Mouse (Mus musculus) WW6 (cell line): ENCODE data around the gene Nf1.

Experiments
- DNase-seq: peaks from one replicate; pipeline ENCODE4 v3.0.0-alpha.2; 2013; ENCODE audit warnings: low read depth, low spot score

Gene Nf1

DNA sequence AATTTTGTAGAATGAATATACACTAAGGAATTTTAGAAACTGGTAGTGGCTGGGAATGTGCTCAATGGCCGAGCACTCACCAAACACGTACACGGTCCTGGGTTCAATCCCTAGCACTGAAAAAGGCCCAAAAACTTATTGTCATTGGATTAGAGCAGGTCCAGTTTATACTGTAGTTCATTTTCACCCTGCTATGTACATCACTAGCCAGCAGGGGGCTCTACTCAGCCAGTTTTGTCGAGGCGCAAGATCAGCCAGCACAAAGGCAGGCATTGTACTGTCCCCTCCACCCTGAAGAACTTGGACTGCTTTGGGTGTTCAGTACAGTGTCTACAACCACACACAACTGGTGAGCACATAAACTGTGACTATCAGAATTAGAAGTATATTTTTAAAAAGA, 244.7 kb downstream of the Nf1 start:
- no peak for DNase-seq

DNA sequence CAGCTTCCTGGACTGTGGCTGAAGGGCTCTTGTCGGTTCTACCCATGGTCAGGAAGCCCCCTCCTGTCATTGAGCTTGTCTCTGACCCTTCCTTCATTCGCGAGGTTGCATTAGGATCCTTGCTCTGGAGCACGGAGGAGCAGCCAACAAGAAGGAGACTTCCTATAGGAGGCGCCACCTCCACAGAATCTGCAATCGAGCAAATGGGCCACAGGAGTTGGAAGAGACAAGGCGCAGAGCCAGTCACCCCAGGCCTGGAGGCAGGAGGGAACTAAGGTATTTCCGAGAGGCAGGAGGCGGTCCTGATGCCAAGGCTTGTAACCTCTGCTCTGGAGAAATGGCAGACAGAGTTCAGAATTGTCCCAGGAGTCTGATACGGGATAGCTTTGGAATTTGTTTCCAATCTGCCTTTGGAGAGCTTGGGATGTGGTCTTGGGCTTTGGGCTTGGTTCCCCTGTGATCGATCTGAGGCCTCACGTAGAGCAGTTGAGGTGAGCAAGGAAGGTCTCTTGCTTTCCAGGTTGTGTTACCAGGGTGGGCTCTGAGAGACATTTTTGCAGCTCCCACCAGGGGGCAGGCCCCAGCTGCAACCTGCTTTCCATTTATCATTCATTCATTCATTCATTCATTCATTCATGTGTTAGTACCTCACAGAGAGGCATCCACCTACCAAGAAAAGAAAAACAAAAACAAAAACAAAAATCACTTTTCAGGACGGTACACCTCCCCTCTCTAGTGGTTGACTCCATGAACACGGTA, 250.0 kb downstream of the Nf1 start:
- DNase-seq: no peak

GRCm38 (mm10) chr11:79590664-79591590, 251.4 kb downstream of the Nf1 start, which contains the start of gene Rab11fip4:
TSS of gene Rab11fip4 (plus strand) at chr11:79591212.
- no peak for DNase-seq

- DNase-seq: no peak
Observed at GRCm38 (mm10) chr11:79591591-79591975, 252.1 kb downstream of the Nf1 start.

DNA sequence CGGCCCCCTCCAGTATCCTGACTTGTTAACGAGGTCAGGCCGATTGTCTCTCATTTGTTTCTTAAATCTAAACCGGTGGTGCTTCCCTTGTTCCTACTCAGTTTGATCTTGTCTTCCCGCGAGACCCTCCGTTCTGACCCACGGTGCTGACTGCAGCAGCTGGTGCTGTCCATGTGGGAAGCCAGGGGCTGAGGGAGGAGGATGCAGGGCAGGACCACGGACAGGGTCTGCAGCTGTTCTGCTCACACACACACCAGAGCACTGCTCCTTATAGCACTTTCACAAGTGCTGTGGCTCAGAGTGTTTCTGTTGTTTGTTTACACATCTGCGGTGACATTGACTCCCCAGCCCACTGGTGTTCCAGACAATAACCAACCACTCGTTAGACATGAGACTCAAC, 254.0 kb downstream of the Nf1 start:
- DNase-seq: no peak

- DNase-seq: no peak
Observed at GRCm38 (mm10) chr11:79610454-79610853, 271.0 kb downstream of the Nf1 start.

DNA sequence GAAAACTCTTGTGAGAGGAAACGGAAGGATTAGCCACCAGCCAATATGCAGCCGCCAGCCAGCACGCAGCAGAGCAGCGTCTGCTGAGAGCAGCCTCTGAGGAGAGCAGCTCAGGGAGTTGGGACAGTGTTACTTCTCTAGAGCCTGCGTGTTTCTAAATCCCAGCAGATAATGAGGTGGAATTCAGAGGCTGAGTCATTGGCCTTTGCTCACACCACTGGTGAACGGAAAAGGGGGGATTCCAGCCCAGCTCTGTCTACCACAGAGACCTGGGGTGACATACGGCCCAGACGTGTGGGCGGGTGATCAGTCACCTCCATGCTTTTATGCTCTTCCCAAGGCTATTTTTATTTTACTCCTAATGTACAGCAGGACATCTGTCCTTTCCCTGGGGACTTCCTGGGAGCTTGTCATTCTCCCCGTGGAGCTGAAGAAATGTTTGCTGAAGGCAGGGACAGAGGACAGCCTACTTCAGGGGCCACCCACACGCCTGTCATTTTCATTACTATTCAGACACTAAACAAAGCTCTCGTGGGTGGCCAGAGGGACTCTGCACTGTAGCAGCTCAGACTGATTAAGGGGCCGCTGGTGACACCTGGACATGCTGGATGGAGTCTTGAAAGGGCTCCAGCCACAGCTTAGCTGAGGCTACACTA, 271.6 kb downstream of the Nf1 start:
- DNase-seq: no peak

DNA sequence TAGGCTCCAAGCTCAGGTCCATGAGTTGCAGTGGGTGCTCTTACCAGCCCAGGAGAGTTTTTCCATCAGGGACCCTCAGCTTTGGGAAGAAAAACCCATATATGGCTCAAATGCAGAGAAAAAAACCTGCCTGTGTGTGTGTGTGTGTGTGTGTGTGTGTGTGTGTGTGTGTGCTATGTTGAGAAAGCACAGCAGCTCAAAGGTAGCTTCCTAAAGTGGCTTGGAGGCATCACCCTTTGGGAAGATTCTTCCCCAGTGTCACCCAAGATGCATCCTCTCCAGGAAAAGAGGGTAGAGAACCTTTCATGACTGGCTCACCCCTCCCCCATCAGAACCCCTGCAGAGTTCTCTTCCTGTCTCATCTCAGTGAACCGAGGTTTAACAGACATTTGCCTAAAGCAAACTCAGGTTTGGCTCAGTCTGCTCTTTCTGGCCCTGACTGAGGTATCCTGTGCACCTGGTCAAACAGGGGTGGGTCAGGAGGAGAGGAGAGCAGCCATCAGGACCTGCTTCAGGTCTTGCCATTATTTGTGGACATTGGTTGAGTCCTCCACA, 272.6 kb downstream of the Nf1 start:
- no peak for DNase-seq

GRCm38 (mm10) chr11:79613084-79613483, 273.6 kb downstream of the Nf1 start:
- no peak for DNase-seq

DNA sequence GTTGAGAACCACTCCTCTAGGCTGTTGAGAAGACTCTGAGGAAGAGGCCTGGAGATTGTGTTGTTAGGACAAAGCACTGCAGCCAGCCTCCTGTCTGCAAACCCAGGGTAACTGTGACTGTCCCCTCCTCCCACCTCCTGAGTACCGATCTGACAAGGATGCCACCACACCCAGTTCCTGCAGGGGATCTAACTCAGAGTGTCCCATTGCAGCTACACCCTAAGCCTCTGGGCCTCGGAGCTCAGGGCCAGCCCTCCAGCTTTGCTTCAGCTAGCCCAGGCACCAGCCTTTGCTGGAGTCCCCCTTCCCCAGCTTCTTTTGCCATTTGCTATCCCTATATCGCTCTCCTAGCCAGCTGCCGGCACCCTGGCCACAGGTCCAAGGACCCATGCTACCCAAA, 274.2 kb downstream of the Nf1 start:
- no peak for DNase-seq

- no peak for DNase-seq
Observed at GRCm38 (mm10) chr11:79614880-79615279, 275.4 kb downstream of the Nf1 start.

DNA sequence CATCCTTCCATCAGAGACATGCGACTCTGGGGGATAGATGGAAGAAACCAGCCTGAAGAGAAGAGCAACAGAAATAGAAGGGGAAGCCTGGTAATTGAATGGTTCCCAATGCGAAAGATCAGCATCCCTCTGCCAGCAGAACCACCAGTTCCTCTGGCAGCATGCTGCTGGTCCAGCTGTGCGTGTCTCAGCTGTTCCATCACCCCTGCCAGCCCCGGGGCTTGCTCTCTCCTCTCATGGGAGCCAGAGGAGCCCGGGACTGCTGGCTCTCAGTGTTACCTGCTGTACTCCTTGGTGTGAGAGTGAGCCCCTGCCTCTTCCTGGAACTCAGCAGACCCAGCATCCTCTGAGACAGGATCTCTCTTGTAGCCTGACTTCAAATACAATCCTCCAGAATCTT, 276.4 kb downstream of the Nf1 start:
- DNase-seq: no peak

DNA sequence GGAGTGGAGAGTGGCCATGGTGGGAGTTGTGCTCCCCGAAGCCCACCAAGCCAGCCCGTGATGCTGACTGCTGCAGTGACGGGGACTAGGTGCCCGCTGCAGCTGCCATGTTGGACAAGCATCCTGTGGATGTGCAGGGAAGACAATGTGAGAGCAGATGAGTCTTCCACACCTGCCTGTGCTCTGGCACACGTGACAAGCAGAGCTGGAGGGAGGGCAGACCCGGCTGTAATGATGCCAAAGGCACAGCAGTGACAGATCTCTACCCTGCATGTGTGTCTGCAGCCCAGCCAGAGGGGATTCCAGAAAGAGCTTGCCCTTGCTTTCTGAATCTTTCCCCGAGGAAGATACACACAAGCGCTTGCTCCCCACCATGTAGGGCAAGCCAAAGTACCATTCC, 278.5 kb downstream of the Nf1 start:
- no peak for DNase-seq

DNA sequence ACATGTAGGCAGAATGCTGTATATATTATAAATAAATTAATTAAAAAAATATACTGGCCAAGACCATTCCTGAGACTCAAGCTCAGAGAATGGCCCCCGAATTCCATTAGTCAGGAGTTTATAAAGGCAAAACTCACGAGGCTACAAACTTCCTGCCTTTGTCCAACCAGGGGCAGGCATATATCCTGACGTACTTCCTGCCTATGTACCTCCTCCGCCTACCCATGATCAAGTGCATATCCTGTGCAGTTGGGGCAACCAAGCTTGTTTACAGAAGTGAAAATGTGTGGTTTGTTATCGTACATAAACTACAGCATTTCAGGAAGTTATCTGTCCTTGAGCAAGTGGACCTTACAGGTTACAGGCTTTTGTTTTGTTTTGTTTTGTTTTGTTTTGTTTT, 283.5 kb downstream of the Nf1 start:
- DNase-seq: no peak

- no peak for DNase-seq
Observed at GRCm38 (mm10) chr11:79624801-79625302, 285.4 kb downstream of the Nf1 start.

DNA sequence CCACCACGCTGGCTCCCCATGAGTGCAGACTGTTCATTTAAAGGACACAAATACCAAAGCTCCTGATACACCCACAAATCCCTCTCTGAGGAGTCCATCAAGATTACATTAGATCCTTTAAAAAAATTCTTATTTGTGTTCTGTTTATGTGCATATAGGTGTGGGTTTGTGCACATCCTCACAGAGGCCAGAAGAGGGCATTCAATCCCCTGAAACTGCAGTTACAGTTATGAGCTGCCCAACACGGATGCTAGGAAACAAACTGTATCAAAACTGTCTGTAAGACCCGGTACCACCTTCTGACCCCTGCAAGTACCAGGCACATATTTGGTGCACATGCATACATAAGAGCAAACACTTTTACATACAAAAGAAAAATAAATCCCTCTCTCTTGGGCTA, 289.2 kb downstream of the Nf1 start:
- no peak for DNase-seq

DNA sequence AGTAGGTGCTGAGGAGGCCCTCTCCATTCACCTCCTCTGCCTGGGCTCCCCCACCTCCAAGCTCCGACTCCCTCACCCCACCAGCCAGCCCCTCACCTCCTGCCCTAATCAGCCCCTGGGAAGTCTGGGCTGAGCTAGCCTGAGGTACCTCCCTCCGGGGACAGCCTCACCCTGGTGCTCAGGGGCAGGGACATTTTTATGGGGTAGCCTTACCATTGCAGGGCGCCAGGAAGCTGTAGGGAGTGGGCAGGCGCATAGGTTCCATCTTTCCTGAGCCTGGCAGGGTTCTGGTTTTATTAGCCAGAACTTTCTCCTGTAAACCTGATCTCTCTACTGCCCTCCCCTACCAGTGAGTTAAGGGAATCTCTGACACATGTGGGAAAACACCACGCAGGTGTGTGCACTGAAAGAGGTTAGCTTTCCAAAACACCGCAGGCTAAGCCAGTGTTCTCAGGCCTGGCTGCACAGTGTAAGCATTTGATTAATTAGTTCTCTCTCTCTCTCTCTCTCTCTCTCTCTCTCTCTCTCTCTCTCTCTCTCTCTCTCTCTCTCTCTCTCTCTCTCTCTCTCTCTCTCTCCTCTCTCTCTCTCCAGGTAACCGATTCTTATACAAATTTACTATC, 290.4 kb downstream of the Nf1 start:
- no peak for DNase-seq

DNA sequence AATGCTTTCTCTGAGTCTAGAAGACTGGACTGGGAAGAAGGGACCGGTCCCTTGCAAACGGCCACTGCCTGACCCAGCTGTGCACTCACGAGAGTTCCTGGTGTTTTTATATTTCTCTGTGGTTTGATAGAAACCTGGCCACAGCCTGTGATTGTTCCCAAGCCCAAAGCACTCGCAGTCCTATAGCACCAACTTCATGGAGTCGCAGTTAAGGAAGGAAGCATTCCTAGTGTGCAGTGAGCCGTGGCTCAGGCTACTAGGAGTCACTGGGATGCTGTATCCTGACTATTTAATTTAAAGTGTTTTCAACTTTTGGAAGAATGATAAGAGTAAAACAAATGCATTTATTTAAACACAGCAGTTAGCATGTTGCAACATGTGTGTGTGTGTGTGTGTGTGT, 291.0 kb downstream of the Nf1 start:
- DNase-seq: no peak
